Mouse (Mus musculus): ENCODE measurements at regions not wholly inside any gene's neighbourhood (a gene's known extent, or its start where the extent isn't known, plus 50 kb on each side); places are given as distances from the start of the nearest gene placed in this dataset.
A peak's percentile ranks its signal among the peaks of the same experiment; 100 is the strongest.

- no peak for DNase-seq (ENCODE audit: low read depth)
- no peak for TF ChIP-seq POLR2A (IDR thresholded peaks at IDR 0.05; ENCODE audit: borderline replicate concordance, extremely low read depth, insufficient read depth, insufficient read length, poor library complexity, severe bottlenecking)
- TF ChIP-seq CTCF (IDR thresholded peaks at IDR 0.05; ENCODE audit: borderline replicate concordance, extremely low read depth, insufficient read depth, insufficient read length) = no peak
Observed at GRCm38 (mm10) chr9:115703791-115704190, 205.5 kb upstream of the Gadl1 start.

GRCm38 (mm10) chr9:115704249-115704648 is 205.0 kb upstream of the Gadl1 start:
- TF ChIP-seq CTCF (IDR thresholded peaks at IDR 0.05; ENCODE audit: borderline replicate concordance, extremely low read depth, insufficient read depth, insufficient read length) (peak; percentile 85), POLR2A (IDR thresholded peaks at IDR 0.05; ENCODE audit: borderline replicate concordance, extremely low read depth, insufficient read depth, insufficient read length, poor library complexity, severe bottlenecking) (no peak)
- peak; percentile 73 for DNase-seq (ENCODE audit: low read depth)

GRCm38 (mm10) chr9:115705761-115706160 is 203.5 kb upstream of the Gadl1 start:
- DNase-seq (ENCODE audit: low read depth) = no peak
- TF ChIP-seq CTCF (IDR thresholded peaks at IDR 0.05; ENCODE audit: borderline replicate concordance, extremely low read depth, insufficient read depth, insufficient read length) (no peak), POLR2A (IDR thresholded peaks at IDR 0.05; ENCODE audit: borderline replicate concordance, extremely low read depth, insufficient read depth, insufficient read length, poor library complexity, severe bottlenecking) (no peak)

GRCm38 (mm10) chr9:115708199-115708934 is 200.9 kb upstream of the Gadl1 start:
- no peak for TF ChIP-seq CTCF (IDR thresholded peaks at IDR 0.05; ENCODE audit: borderline replicate concordance, extremely low read depth, insufficient read depth, insufficient read length)
- TF ChIP-seq POLR2A (IDR thresholded peaks at IDR 0.05; ENCODE audit: borderline replicate concordance, extremely low read depth, insufficient read depth, insufficient read length, poor library complexity, severe bottlenecking) = no peak
- peak; percentile 91 for DNase-seq (ENCODE audit: low read depth)

- TF ChIP-seq POLR2A (IDR thresholded peaks at IDR 0.05; ENCODE audit: borderline replicate concordance, extremely low read depth, insufficient read depth, insufficient read length, poor library complexity, severe bottlenecking) (no peak), CTCF (IDR thresholded peaks at IDR 0.05; ENCODE audit: borderline replicate concordance, extremely low read depth, insufficient read depth, insufficient read length) (peak; percentile 45; the same call in 1 of the 2 replicates)
- peak; percentile 22 for DNase-seq (ENCODE audit: low read depth)
Observed at GRCm38 (mm10) chr9:115710039-115710739, 199.1 kb upstream of the Gadl1 start.

GRCm38 (mm10) chr9:115720306-115720705 is 188.9 kb upstream of the Gadl1 start:
- TF ChIP-seq CTCF (IDR thresholded peaks at IDR 0.05; ENCODE audit: borderline replicate concordance, extremely low read depth, insufficient read depth, insufficient read length) (no peak), POLR2A (IDR thresholded peaks at IDR 0.05; ENCODE audit: borderline replicate concordance, extremely low read depth, insufficient read depth, insufficient read length, poor library complexity, severe bottlenecking) (no peak)
- DNase-seq (ENCODE audit: low read depth) = no peak

GRCm38 (mm10) chr9:115720841-115721240 is 188.4 kb upstream of the Gadl1 start:
- no peak for TF ChIP-seq POLR2A (IDR thresholded peaks at IDR 0.05; ENCODE audit: borderline replicate concordance, extremely low read depth, insufficient read depth, insufficient read length, poor library complexity, severe bottlenecking)
- no peak for TF ChIP-seq CTCF (IDR thresholded peaks at IDR 0.05; ENCODE audit: borderline replicate concordance, extremely low read depth, insufficient read depth, insufficient read length)
- DNase-seq (ENCODE audit: low read depth) = no peak

GRCm38 (mm10) chr9:115724063-115724462 is 185.2 kb upstream of the Gadl1 start:
- peak; percentile 5 for DNase-seq (ENCODE audit: low read depth)

GRCm38 (mm10) chr9:115727361-115727760 is 181.9 kb upstream of the Gadl1 start:
- TF ChIP-seq POLR2A (IDR thresholded peaks at IDR 0.05; ENCODE audit: borderline replicate concordance, extremely low read depth, insufficient read depth, insufficient read length, poor library complexity, severe bottlenecking) (no peak), CTCF (IDR thresholded peaks at IDR 0.05; ENCODE audit: borderline replicate concordance, extremely low read depth, insufficient read depth, insufficient read length) (no peak)
- DNase-seq (ENCODE audit: low read depth) = peak; percentile 85

More at GRCm38 (mm10) chr9:115724063-115724462, 185.2 kb upstream of the Gadl1 start:
- no peak for TF ChIP-seq POLR2A (IDR thresholded peaks at IDR 0.05; ENCODE audit: borderline replicate concordance, extremely low read depth, insufficient read depth, insufficient read length, poor library complexity, severe bottlenecking)
- TF ChIP-seq CTCF (IDR thresholded peaks at IDR 0.05; ENCODE audit: borderline replicate concordance, extremely low read depth, insufficient read depth, insufficient read length) = no peak

GRCm38 (mm10) chr9:115731557-115731956 is 177.7 kb upstream of the Gadl1 start:
- DNase-seq (ENCODE audit: low read depth) = no peak
- TF ChIP-seq POLR2A (IDR thresholded peaks at IDR 0.05; ENCODE audit: borderline replicate concordance, extremely low read depth, insufficient read depth, insufficient read length, poor library complexity, severe bottlenecking) (no peak), CTCF (IDR thresholded peaks at IDR 0.05; ENCODE audit: borderline replicate concordance, extremely low read depth, insufficient read depth, insufficient read length) (peak; percentile 3; the same call in 1 of the 2 replicates)

GRCm38 (mm10) chr9:115733104-115733503 is 176.2 kb upstream of the Gadl1 start:
- no peak for DNase-seq (ENCODE audit: low read depth)
- TF ChIP-seq POLR2A (IDR thresholded peaks at IDR 0.05; ENCODE audit: borderline replicate concordance, extremely low read depth, insufficient read depth, insufficient read length, poor library complexity, severe bottlenecking) (no peak), CTCF (IDR thresholded peaks at IDR 0.05; ENCODE audit: borderline replicate concordance, extremely low read depth, insufficient read depth, insufficient read length) (no peak)
